Mouse (Mus musculus) layer of hippocampus, adult 9-11 months (tissue): ENCODE results near the gene Cyp4f18.
"Not testable (repeated sequence)": the region's sequence is repeated elsewhere in the genome, so short reads cannot be mapped to it uniquely, and the experiment has no call there.

Source experiments
- DNase-seq: peaks from one replicate; pipeline ENCODE4 v3.0.0; 2022

The Cyp4f18 gene

GRCm38 (mm10) chr8:71974211-71974610, 35.2 kb downstream of the Cyp4f18 start:
- no peak for DNase-seq

GRCm38 (mm10) chr8:71971945-71972344, 37.5 kb downstream of the Cyp4f18 start:
- no peak for DNase-seq

GRCm38 (mm10) chr8:71968636-71969035, 40.8 kb downstream of the Cyp4f18 start:
- DNase-seq = no peak

- no peak for DNase-seq
Observed at GRCm38 (mm10) chr8:71968100-71968499, 41.3 kb downstream of the Cyp4f18 start.

GRCm38 (mm10) chr8:71967261-71967660, 42.2 kb downstream of the Cyp4f18 start:
- no peak for DNase-seq

GRCm38 (mm10) chr8:71966411-71966810, 43.0 kb downstream of the Cyp4f18 start:
- DNase-seq = no peak

GRCm38 (mm10) chr8:71965166-71965565, 44.3 kb downstream of the Cyp4f18 start:
- DNase-seq = no peak

- no peak for DNase-seq
Observed at GRCm38 (mm10) chr8:71964051-71964450, 45.4 kb downstream of the Cyp4f18 start.

GRCm38 (mm10) chr8:71961796-71962195, 47.6 kb downstream of the Cyp4f18 start:
- no peak for DNase-seq

GRCm38 (mm10) chr8:71960483-71960882, 48.9 kb downstream of the Cyp4f18 start:
- no peak for DNase-seq

- DNase-seq = no peak
Observed at GRCm38 (mm10) chr8:71954666-71955065, 54.8 kb downstream of the Cyp4f18 start.

GRCm38 (mm10) chr8:71952961-71953700, 56.3 kb downstream of the Cyp4f18 start:
- DNase-seq = not testable (repeated sequence)

- DNase-seq = no peak
Observed at GRCm38 (mm10) chr8:71952489-71952888, 56.9 kb downstream of the Cyp4f18 start.

- no peak for DNase-seq
Observed at GRCm38 (mm10) chr8:71951436-71952161, 57.8 kb downstream of the Cyp4f18 start.

- DNase-seq = peak; percentile 97
Observed at GRCm38 (mm10) chr8:71950482-71951221, 58.8 kb downstream of the Cyp4f18 start, which contains the start of gene Zfp961. Gene Zfp961, plus strand, starts transcription at chr8:71951038.

GRCm38 (mm10) chr8:71948624-71949023, 60.8 kb downstream of the Cyp4f18 start:
- DNase-seq = no peak

- DNase-seq = no peak
Observed at GRCm38 (mm10) chr8:71941776-71942175, 67.7 kb downstream of the Cyp4f18 start.

GRCm38 (mm10) chr8:71940293-71941208, 68.9 kb downstream of the Cyp4f18 start:
- DNase-seq = no peak
